Mouse (Mus musculus) MEL-GATA-1-ER (cell line): ENCODE data around the gene Myh10.

ENCODE experiments used
- DNase-seq: peaks from one replicate; pipeline ENCODE4 v3.0.0-alpha.2; 2012; ENCODE audit warnings: low read depth; ENCODE audit errors: extremely low read depth

Gene Myh10

DNA sequence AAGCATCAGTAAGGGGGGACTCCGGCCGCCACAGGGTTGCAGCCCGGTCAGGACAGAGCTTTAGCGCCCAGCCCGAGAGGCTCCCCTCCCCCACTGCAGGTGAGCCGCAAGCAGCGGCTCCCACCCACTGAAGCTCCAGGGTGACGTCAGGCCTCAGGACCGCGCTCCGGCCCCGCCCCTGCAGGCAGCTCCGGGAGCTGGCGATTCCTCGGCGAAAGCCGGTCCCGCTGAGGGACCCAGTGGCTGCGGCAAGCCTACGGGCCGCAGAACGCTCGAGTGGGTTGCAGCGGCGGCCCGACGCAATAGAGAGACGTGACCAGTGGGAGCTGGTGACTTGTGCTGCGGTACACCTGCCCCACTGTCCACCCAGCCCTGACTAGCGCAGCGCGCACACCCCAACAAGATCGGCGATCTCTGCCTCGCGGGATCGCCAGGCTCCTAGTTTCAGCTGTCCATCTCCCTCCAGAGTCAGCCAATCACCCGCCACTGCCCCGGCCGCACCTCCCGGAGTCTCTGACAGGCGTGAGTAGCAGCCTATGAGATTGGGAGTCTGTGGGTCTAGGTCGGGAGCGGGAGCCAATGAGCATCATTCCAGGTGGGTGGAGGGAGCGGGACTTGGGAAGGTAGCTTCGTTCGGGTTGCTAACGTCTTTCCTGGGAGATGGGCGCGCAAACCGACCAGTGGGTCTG is at the start of gene Myh10:
Gene Myh10 (plus strand): TSS at position 239 of the 689 bp plus-strand sequence.
- peak; percentile 99 for DNase-seq

DNA sequence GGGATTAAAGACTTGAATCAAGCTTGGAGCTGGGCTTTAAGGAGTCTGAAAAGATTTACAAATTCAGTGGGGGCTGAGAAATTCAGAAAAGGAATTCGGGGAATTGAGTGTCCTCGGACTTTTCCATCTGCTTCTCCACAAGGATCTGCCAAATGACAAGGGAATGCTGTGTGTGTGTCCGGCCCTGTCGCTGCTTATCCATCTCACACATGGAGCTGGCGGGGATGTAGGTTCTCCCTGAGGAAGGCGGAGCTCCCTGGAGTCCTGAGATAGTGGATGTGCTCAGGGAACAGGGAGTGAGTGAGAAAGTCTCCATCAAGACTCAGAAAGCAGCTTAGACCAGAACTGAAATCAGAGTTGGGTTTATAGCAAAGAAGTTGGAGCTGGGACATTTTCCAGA is 46.6 kb upstream of the Myh10 start:
- no peak for DNase-seq

DNA sequence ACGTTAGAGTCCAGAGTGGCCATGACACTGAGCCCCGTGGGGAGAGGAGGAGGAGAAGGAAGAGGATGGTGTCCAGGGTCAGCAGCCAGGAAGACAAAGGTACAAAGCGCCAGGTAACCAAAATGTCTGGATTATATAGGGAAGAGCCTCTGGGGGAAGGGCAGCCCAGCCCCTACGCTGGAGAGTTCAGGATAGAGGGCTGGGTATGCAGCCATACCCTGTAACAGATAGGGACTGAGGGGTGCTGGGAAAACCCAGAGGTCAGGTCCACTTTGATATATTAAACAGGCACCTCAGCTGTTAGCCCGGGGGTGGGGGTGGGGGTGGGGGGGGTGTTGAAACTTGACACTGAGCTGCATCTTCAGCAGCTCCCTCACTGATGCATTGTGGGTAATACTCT is 43.6 kb upstream of the Myh10 start:
- DNase-seq: no peak

- no peak for DNase-seq
Observed at GRCm38 (mm10) chr11:68648385-68649148, 42.8 kb upstream of the Myh10 start.

- DNase-seq: no peak
Observed at GRCm38 (mm10) chr11:68651518-68651917, 39.8 kb upstream of the Myh10 start.

DNA sequence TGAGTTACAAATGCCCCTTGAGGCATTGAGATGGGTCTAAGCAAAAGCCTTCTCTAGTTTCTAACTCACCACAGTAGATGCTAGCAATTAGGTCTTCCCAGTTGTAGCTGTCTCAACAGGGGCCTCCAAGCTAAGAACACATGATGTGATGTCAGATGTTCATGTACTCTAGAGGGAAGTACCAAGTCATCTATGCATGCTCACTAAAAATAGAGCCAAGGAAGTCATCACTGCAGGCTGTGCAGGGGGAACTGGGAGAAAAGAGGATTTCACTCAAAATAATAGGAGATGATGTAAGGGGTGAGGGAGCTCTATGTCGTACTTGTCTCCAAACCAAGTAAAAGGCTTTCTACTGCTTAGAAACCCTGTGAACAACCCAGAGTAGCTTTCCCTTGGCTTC is 35.8 kb upstream of the Myh10 start:
- DNase-seq: no peak

DNA sequence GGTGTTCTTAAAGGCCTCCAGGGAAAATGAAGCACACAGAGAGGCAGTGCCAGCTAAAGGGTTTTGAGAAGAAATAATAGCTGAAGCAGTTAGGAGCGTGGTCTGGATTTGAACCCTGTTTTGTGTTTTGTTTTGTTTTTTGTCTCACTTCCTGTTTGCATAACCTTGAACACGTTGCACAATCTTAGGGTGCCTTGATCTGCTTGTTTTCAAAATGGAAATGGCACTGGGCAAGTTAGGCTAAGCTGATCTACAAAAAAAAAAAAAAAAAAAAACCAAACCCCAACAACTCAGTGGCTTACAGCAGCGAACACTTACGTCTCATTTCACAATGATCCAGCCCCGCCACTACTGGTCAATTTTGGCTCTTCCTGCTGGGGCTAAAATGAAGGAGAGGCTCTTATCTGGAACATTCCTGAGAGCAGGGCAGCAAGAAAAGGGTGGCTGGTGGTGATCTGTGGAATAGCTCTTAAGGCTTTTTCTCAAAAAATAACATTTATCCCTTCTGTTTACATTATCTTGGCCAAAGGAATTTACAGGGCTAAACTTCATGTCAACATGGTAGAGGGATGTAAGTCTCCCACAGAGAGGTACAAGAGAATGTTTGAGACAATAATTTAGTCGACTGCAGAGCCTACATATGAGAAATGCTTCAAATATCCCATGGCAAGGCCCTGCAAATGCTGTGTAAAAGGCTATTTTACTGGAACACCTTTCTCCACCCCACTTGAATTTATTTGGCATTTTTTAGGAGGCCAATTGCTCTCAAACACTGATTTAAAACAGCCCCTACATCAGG is 34.3 kb upstream of the Myh10 start:
- DNase-seq: no peak

DNA sequence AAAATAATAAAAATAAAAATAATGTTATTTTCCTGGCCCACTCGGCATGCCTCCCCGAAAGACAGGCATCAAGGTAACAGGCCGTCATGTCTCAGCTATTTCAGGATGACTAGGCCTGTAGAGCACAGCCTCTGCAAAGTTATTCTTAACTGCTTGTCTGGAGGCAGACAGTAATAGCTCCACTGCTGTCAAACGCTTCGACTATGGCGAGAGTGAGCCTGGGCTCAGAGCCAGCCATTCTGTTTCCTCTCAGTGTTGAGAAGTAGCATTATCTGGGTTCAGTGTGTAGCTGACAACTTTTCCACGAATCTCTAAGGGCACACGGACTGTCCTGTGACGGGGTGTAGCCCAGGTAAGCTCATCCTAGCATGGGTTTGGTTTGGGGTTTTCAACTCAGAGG is 33.5 kb upstream of the Myh10 start:
- no peak for DNase-seq

- DNase-seq: no peak
Observed at GRCm38 (mm10) chr11:68665331-68665730, 26.0 kb upstream of the Myh10 start.

DNA sequence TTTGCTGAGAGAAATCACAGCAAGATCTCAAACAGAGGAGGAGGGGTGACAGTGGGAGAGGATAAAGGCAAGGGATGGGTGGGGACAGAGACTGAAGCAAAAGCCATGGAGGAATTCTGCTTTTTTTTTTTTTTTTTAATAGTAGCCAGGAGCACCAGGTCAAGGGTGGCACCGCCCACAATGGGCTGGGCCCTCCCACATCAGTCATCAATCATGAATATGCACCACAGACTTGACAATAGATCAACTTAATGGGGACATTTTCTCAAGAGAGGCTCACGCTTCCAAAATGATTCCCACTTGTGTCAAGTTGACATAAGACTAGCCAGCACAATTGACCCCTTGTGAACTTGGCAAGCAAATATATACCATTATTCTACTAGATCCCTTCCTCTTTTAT is 25.1 kb upstream of the Myh10 start:
- no peak for DNase-seq

GRCm38 (mm10) chr11:68672270-68672970 is 18.9 kb upstream of the Myh10 start:
- DNase-seq: no peak

GRCm38 (mm10) chr11:68674071-68674470 is 17.3 kb upstream of the Myh10 start:
- no peak for DNase-seq

DNA sequence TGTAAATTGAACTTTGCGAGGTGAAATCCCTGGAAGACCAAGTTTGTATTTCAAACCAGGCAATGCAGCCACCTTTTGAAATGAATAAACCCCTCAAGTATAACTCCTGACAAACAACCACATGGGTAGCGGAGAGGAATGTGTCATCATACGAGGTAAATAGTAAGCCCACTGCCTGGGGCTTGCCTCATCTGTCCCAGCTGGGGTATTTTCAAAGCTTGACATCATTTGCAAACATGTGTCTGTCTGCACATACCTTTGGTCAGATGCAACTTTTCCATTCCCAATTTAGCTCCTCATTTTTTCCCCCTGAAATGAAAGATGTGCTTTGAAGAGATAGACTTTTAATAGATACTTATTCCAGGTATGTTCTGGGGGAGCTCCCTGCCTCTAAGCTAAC is 16.7 kb upstream of the Myh10 start:
- DNase-seq: no peak

DNA sequence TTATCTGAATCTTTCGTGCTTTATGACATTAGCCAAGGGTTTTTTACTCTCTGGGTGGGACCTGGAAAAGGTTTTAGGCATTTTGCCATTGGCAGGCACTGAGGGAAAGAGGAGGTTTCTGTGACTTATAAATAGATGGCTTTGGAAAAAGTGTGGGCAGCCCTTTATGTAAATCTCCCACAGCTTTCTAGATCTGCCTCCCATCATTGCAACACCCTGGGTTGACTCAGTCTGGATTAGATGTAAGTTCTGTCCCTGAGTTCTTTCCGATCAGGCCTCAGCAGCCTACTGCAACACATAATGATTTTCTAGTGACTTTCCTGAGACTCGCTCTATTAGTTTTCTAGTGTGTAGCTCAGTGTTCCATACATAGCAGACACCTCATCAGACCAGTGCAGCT is 16.1 kb upstream of the Myh10 start:
- DNase-seq: no peak

DNA sequence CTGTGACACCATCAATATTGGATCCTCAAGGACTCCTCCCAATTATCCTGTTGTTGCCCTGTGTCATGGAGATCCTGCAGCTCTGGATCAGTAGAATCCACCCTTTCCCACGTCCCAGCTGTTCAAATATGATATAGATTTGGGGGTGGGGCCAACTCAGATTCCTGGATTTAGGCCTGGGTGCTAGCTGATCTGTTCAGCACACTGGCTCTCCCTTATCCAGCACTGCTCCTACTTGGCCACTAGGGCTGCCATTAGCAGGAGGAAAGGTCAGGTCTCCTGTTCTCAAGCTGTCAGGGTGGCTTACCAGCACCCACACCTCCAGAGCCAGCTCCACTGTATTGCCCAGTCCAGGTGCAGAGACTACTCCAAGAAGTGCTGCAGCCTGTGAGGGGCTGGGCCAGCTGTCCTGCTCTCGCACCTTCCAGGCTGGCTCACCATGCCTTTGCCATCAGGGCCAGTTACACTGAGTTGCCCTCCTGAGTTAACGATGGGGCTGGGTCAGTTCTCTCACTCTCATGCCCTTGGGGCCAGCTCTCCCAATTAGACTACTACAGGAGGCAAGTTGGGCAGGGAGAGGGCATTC is 10.0 kb upstream of the Myh10 start:
- no peak for DNase-seq

- no peak for DNase-seq
Observed at GRCm38 (mm10) chr11:68682136-68682806, 9.1 kb upstream of the Myh10 start.

GRCm38 (mm10) chr11:68686001-68686400 is 5.4 kb upstream of the Myh10 start:
- DNase-seq: no peak

DNA sequence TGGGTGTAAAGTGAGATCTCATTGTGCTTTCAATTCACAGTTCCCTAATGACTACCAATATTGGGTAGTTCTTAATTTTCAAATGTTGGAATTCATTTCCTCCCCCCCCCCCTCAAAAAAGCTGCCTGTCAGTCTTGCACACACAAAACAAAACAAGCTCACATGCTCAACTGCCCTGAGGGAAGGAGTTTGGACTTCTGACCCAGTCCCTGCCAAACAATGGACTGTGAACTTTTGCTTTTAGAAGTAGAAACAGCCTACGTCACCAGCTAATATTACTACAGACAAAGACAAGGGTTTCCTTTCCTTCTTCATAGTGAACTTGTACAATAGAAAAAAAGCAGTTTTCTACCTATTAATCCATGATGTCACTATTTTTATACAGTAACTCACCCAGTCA is 2.1 kb upstream of the Myh10 start:
- DNase-seq: no peak

DNA sequence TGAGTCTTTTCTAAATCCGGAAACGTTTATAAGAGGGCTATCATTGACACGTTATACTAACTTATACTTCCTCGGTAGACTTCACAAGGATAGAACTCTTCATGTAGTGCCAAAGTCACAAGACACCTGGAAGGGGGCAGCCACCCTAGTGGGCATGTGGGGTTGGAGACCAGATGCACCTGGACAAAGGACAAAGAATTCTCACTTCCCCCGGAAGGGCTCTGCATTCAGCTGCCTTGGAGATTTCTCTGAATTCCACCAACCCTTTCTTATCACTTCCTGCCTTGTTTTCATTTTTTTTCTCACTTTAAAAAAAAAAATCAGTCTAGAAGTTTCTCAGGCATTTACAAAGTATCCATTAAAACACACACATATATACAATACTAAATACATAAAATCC is 894 bp upstream of the Myh10 start:
- DNase-seq: peak; percentile 63

- peak; percentile 6 for DNase-seq
Observed at GRCm38 (mm10) chr11:68692010-68692692, 792 bp downstream of the Myh10 start.
